Mouse (Mus musculus) liver (tissue): ENCODE data around the gene Rora.

Source experiments
- DNase-seq: peaks from one replicate; pipeline ENCODE4 v3.0.0-alpha.2; 2020; ENCODE audit warnings: mixed read lengths

The Rora gene

GRCm38 (mm10) chr9:69297766-69298375 is 644.3 kb downstream of the Rora start:
- no peak for DNase-seq

- DNase-seq: no peak
These were observed 645.2 kb downstream of the Rora start for GRCm38 (mm10) chr9:69298566-69299335.

GRCm38 (mm10) chr9:69299484-69299883 is 645.9 kb downstream of the Rora start:
- no peak for DNase-seq

GRCm38 (mm10) chr9:69300296-69300695 is 646.7 kb downstream of the Rora start:
- DNase-seq: no peak

- no peak for DNase-seq
These were observed 647.9 kb downstream of the Rora start for GRCm38 (mm10) chr9:69301445-69301844.

- DNase-seq: no peak
These were observed 648.4 kb downstream of the Rora start for GRCm38 (mm10) chr9:69301955-69302354.

- DNase-seq: no peak
These were observed 649.3 kb downstream of the Rora start for GRCm38 (mm10) chr9:69302846-69303245.

- DNase-seq: no peak
These were observed 649.9 kb downstream of the Rora start for GRCm38 (mm10) chr9:69303346-69303944.

GRCm38 (mm10) chr9:69303962-69304361 is 650.4 kb downstream of the Rora start:
- DNase-seq: no peak

- DNase-seq: no peak
These were observed 650.9 kb downstream of the Rora start for GRCm38 (mm10) chr9:69304492-69304891.

GRCm38 (mm10) chr9:69304991-69305390 is 651.4 kb downstream of the Rora start:
- DNase-seq: peak; percentile 22

- DNase-seq: peak; percentile 13
These were observed 653.3 kb downstream of the Rora start for GRCm38 (mm10) chr9:69306734-69307528.

GRCm38 (mm10) chr9:69307974-69308373 is 654.4 kb downstream of the Rora start:
- no peak for DNase-seq

- DNase-seq: no peak
These were observed 656.9 kb downstream of the Rora start for GRCm38 (mm10) chr9:69310524-69310923.

GRCm38 (mm10) chr9:69313297-69313696 is 659.7 kb downstream of the Rora start:
- DNase-seq: no peak

GRCm38 (mm10) chr9:69314451-69315210 is 661.0 kb downstream of the Rora start:
- no peak for DNase-seq

- DNase-seq: no peak
These were observed 664.0 kb downstream of the Rora start for GRCm38 (mm10) chr9:69317527-69318115.

GRCm38 (mm10) chr9:69319434-69319833 is 665.8 kb downstream of the Rora start:
- DNase-seq: no peak

- no peak for DNase-seq
These were observed 666.5 kb downstream of the Rora start for GRCm38 (mm10) chr9:69319913-69320634.

- DNase-seq: no peak
These were observed 667.0 kb downstream of the Rora start for GRCm38 (mm10) chr9:69320635-69321027.

GRCm38 (mm10) chr9:69321956-69322355 is 668.4 kb downstream of the Rora start:
- DNase-seq: no peak
